Mouse (Mus musculus) activated CD4-positive, CD25-positive, alpha-beta regulatory T cell, adult 9 weeks (primary cell): ENCODE results near the gene Kctd12b. TPM values are rescaled to one million over a fixed set of nuclear protein-coding genes. Genes with fewer than 3 reads are reported as not detected.

Experiments used
- polyA plus RNA-seq: library from polyadenylated mRNA; unstranded; fragments of 100-300 nt; shearing (Covaris generic); gene quantifications from one replicate; pipeline ENCODE4 v1.2.1, GENCODE M21; 2017

Gene Kctd12b
- polyA plus RNA-seq = 1.2 TPM

GRCm38 (mm10) chrX:153695782-153696395, at the start of gene Kctd12b:
Gene Kctd12b (minus strand): TSS chrX:153696391.

GRCm38 (mm10) chrX:153723110-153723916, 27.1 kb upstream of the Kctd12b start, which contains the start of gene Nbdy:
Gene Nbdy (plus strand): TSS chrX:153723590.

Other genes starting within 250 kb of the Kctd12b start
- gene Ubqln2, start 198.2 kb downstream of the Kctd12b start, polyA plus RNA-seq = 1.5 TPM
- gene Cypt3, start 137.8 kb downstream of the Kctd12b start, polyA plus RNA-seq = not detected
- gene Nbdy, start 27.2 kb upstream of the Kctd12b start, polyA plus RNA-seq = 65.1 TPM
- 21.7 TPM for gene Spin2c, start 135.8 kb upstream of the Kctd12b start, polyA plus RNA-seq